Mouse (Mus musculus) cerebellum, postnatal 25 days (tissue): ENCODE measurements around the gene Cdk4.

ENCODE experiments used
- DNase-seq, 2 experiments: peaks; one replicate each; pipeline ENCODE4 v3.0.0; 2021; ENCODE audit warnings: mixed read lengths in 2 of 2

Cdk4 gene

DNA sequence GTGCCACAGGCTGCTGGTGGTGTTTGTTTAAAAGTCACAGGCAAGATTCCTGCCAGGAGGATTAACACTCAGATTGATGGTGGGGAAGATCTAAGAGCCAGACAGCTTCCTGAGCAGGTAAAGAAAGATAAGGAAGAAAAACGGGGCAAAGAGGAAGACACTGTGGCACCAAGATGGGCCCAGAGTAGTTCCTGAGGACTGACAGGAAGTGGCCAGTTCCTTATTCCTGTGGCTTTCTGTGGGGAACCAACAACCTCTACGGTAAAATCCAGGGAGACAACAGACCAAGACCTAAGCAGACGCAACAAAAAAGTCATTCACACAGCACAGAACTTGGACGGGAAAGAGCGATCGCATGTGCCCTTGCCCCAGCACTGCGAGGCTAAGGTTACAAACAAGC is 40.3 kb downstream of the Cdk4 start:
- no peak for DNase-seq

DNA sequence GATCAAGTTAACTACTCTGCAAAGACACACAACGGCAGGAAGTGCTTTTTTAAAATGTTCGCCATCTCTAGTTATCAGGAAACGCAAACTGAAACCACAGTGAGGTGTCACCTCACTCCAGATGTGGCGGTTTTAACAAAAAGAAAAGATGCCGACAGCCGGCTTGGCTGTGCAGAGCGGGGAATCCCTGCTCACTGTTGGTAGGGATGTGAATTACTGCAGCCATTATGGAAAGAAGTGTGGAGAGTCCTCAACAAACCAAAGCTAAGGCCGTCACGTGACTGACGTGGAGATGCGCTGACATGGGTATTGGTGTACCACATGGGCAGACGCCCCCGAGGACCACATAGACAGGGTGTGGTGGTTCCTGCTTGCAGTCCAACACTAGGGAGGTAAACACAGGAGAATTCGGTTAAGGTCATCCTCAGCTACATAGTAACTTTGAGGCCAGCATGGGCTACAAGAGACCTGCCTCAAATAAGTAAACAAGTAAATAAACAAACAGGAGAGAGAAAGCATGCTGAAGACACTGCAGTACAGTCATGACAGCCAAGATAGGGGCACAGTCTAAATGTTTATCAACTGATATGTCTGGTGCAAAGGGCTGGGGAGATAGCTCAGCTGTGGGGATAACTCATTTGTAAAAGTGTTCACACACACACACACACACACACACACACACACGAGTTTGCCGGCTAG is 44.4 kb downstream of the Cdk4 start:
- DNase-seq = no peak

DNA sequence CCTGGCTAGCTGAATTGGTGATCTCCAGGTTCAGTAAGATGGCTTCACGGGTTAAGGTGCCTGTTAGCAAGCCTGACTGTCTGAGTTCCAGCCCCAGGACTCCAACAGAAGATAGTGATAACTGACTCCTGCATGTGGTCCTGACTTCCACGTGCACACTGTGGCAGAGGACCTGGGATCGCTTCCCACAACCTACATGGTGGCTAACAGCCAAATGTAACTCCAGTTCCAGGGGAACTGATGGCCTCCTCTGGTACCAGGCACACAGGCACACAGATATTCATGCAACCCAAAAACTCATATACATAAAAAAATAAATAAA is 44.9 kb downstream of the Cdk4 start:
- no peak for DNase-seq

DNA sequence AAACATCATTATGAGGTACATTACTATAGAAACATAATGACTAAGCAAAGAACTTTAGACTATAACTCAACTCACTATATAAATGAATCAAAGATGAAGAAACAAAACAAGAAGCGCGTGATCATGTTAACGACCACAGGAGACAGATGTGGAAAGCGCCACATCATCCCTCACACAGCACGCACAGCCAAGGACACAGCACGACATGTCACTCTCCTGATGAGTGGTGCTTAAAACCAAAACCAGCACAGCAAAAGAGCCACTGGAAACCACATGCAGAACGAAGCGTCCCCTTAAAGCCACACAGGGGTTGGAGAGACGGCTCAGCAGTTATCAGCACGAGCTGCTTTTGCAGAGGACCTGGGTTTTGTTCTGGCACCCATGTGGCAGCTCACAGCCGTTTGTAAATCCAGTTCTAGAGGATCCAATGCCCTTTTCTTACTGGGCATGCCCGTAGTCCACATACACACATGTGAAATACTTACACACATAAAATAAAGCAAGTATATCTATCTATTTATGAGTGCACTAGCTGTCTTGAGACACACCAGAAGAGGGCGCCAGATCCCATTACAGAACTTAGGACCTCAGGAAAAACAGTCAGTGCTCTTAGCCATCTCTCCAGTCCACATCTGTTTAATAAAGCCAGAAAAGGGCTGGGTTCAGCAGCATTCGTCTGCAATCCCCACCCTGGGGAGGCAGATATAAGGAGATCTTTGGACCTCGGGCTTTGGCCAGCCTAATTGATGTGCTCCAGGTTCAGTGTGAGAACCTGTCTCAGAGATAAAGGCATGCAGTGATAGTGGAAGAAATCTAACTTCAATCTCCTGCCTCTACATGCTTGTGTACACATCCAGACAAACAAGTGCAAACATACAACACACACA is 47.9 kb downstream of the Cdk4 start:
- DNase-seq = no peak

DNA sequence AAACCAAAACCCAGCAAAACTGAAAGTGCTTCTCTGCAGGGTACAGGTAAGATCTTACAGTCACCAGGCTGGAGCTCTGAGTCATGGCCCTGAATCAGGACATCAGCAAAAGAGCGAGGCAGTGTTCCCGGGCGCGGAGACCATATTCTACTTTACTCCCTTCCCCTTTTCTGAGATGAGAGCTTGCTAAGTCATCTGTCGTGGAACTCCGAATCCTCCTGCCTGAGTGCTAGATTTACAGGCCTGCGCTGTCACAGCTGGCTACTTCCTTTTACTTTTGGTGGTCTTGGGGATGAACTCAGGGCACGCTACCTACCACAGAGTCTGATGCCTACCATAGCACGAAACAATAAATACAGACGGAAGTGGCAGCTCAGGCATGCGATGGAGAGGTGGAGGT is 51.1 kb downstream of the Cdk4 start:
- DNase-seq = no peak

DNA sequence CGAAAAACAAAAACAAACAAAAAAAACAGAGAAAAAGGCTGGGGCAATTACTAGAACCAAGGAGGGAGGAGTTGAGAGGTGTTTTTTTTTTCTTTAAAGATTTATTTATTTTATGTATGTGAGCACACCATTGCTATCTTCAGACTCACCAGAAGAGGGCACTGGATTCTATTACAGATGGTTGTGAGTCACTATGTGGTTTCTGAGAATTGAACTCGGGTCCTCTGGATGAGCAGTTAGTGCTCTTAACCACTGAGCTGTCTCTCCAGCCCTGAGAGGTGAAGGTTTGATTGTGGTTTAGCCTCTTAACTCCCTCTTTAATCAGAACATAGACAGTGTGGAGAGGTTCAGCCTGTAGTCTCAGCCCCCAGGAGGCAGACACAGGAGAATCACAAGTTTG is 51.7 kb downstream of the Cdk4 start:
- DNase-seq = no peak
